Mouse (Mus musculus) B cell, adult 2 months (primary cell): ENCODE measurements around the gene Panx1.

Source experiments
- DNase-seq, 2 experiments: peaks; one replicate each; pipeline ENCODE4 v3.0.0; 2022

The Panx1 gene

GRCm38 (mm10) chr9:15045084-15045669 is at the start of gene Panx1:
Panx1 (minus strand) TSS chr9:15045478.
- DNase-seq: peak; percentile 89 to 91

- DNase-seq: no peak
Observed at GRCm38 (mm10) chr9:15068686-15069295, 23.5 kb upstream of the Panx1 start.

- DNase-seq: no peak
Observed at GRCm38 (mm10) chr9:15067995-15068685, 22.9 kb upstream of the Panx1 start.

GRCm38 (mm10) chr9:15064176-15064575 is 18.9 kb upstream of the Panx1 start:
- DNase-seq: no peak

GRCm38 (mm10) chr9:15060847-15061246 is 15.6 kb upstream of the Panx1 start:
- no peak for DNase-seq

GRCm38 (mm10) chr9:15060026-15060425 is 14.7 kb upstream of the Panx1 start:
- no peak for DNase-seq

GRCm38 (mm10) chr9:15045740-15046139 is 462 bp upstream of the Panx1 start:
- DNase-seq: no peak

GRCm38 (mm10) chr9:15044391-15045083 is 741 bp downstream of the Panx1 start:
- DNase-seq: peak; percentile 42 to 53

GRCm38 (mm10) chr9:15041556-15041955 is 3.7 kb downstream of the Panx1 start:
- DNase-seq: no peak

- no peak for DNase-seq
Observed at GRCm38 (mm10) chr9:15039848-15040247, 5.4 kb downstream of the Panx1 start.

GRCm38 (mm10) chr9:15037704-15038103 is 7.6 kb downstream of the Panx1 start:
- no peak for DNase-seq

GRCm38 (mm10) chr9:15037237-15037636 is 8.0 kb downstream of the Panx1 start:
- DNase-seq: no peak

- no peak for DNase-seq
Observed at GRCm38 (mm10) chr9:15036807-15037206, 8.5 kb downstream of the Panx1 start.

GRCm38 (mm10) chr9:15036405-15036804 is 8.9 kb downstream of the Panx1 start:
- DNase-seq: no peak

- DNase-seq: no peak
Observed at GRCm38 (mm10) chr9:15035979-15036378, 9.3 kb downstream of the Panx1 start.

GRCm38 (mm10) chr9:15034546-15035273 is 10.6 kb downstream of the Panx1 start:
- peak; percentile 47 to 50 for DNase-seq

GRCm38 (mm10) chr9:15033568-15034160 is 11.6 kb downstream of the Panx1 start:
- peak; percentile 63 to 64 for DNase-seq

GRCm38 (mm10) chr9:15032797-15033196 is 12.5 kb downstream of the Panx1 start:
- no peak for DNase-seq

- DNase-seq: no peak
Observed at GRCm38 (mm10) chr9:15030771-15031170, 14.5 kb downstream of the Panx1 start.

- peak; percentile 69 to 71 for DNase-seq
Observed at GRCm38 (mm10) chr9:15029025-15029727, 16.1 kb downstream of the Panx1 start.

GRCm38 (mm10) chr9:15027725-15028124 is 17.6 kb downstream of the Panx1 start:
- DNase-seq: peak; percentile 55 to 59

GRCm38 (mm10) chr9:15023049-15023448 is 22.2 kb downstream of the Panx1 start:
- DNase-seq: no peak
